Mouse (Mus musculus): Measurements from ENCODE around the gene Efcab14. TPM values are rescaled to one million over a fixed set of nuclear protein-coding genes. Genes with fewer than 3 reads are reported as not detected.
A peak's percentile ranks its signal among the peaks of the same experiment; 100 is the strongest.

The Efcab14 gene
- polyA plus RNA-seq, 1 experiment from 2014 or later, result 26.2 TPM

- ATAC-seq (ENCODE audit: low read depth), result no peak
- no peak overlapping the region for H3K4me2 ChIP-seq (ENCODE audit: low read depth, low read length)
- no peak overlapping the region for H3K4me3 ChIP-seq (ENCODE audit: low read depth, low read length)
- H3K4me1 ChIP-seq (ENCODE audit: control insufficient read depth, insufficient read depth, low read length), result peaks cover 6% of the 10 kb centered on the region
- H3K27ac ChIP-seq (ENCODE audit: low read depth, low read length), result no peak overlapping the region
- H3K36me3 ChIP-seq (ENCODE audit: control insufficient read depth, insufficient read depth, low read length), result no peaks in the 10 kb centered on the region
- WGBS, result 82% methylated on average over 5 of the region's 5 CpGs
- H3K9me3 ChIP-seq (ENCODE audit: control insufficient read depth, low read length), result no peaks in the 10 kb centered on the region
- H3K27me3 ChIP-seq (ENCODE audit: control insufficient read depth, insufficient read depth, low read length), result no peaks in the 10 kb centered on the region
- H3K9ac ChIP-seq (replicated peaks; ENCODE audit: low read depth, low read length), result no peak overlapping the region
These were observed 3.8 kb upstream of the Efcab14 start for GRCm38 (mm10) chr4:115733746-115734145.

GRCm38 (mm10) chr4:115734867-115735266 is 2.7 kb upstream of the Efcab14 start:
- no peak overlapping the region for H3K9ac ChIP-seq (replicated peaks; ENCODE audit: low read depth, low read length)
- H3K36me3 ChIP-seq (ENCODE audit: control insufficient read depth, insufficient read depth, low read length), result no peaks in the 10 kb centered on the region
- no peaks in the 10 kb centered on the region for H3K27me3 ChIP-seq (ENCODE audit: control insufficient read depth, insufficient read depth, low read length)
- H3K27ac ChIP-seq (ENCODE audit: low read depth, low read length), result no peak overlapping the region
- H3K4me2 ChIP-seq (ENCODE audit: low read depth, low read length), result no peak overlapping the region
- 75% methylated on average over 4 of the region's 4 CpGs for WGBS
- peaks cover 12% of the 10 kb centered on the region for H3K4me1 ChIP-seq (ENCODE audit: control insufficient read depth, insufficient read depth, low read length)
- H3K4me3 ChIP-seq (ENCODE audit: low read depth, low read length), result no peak overlapping the region
- ATAC-seq (ENCODE audit: low read depth), result no peak
- H3K9me3 ChIP-seq (ENCODE audit: control insufficient read depth, low read length), result no peaks in the 10 kb centered on the region

- H3K36me3 ChIP-seq (ENCODE audit: control insufficient read depth, insufficient read depth, low read length), result peaks cover under 1% of the 10 kb centered on the region
- WGBS, result 54% methylated on average over 13 of the region's 13 CpGs
- peak overlapping the region; percentile 18; the same call in 1 of the 2 replicates for H3K9ac ChIP-seq (replicated peaks; ENCODE audit: low read depth, low read length)
- no peak for ATAC-seq (ENCODE audit: low read depth)
- H3K4me2 ChIP-seq (ENCODE audit: low read depth, low read length), result peak overlapping the region; percentile 63
- no peaks in the 10 kb centered on the region for H3K9me3 ChIP-seq (ENCODE audit: control insufficient read depth, low read length)
- H3K4me3 ChIP-seq (ENCODE audit: low read depth, low read length), result peak overlapping the region; percentile 50
- H3K4me1 ChIP-seq (ENCODE audit: control insufficient read depth, insufficient read depth, low read length), result peaks cover 12% of the 10 kb centered on the region
- no peaks in the 10 kb centered on the region for H3K27me3 ChIP-seq (ENCODE audit: control insufficient read depth, insufficient read depth, low read length)
- H3K27ac ChIP-seq (ENCODE audit: low read depth, low read length), result no peak overlapping the region
These were observed 989 bp downstream of the Efcab14 start for GRCm38 (mm10) chr4:115738481-115738985.

- Histone ChIP-seq H3K4me2 (ENCODE audit: low read depth, low read length) (no peak overlapping the region), H3K27ac (ENCODE audit: low read depth, low read length) (no peak overlapping the region), H3K27me3 (ENCODE audit: control insufficient read depth, insufficient read depth, low read length) (no peaks in the 10 kb centered on the region), H3K9ac (replicated peaks; ENCODE audit: low read depth, low read length) (no peak overlapping the region), H3K4me3 (ENCODE audit: low read depth, low read length) (no peak overlapping the region), H3K4me1 (ENCODE audit: control insufficient read depth, insufficient read depth, low read length) (peaks cover 12% of the 10 kb centered on the region), H3K9me3 (ENCODE audit: control insufficient read depth, low read length) (no peaks in the 10 kb centered on the region), H3K36me3 (ENCODE audit: control insufficient read depth, insufficient read depth, low read length) (peaks cover 4% of the 10 kb centered on the region)
- no peak for ATAC-seq (ENCODE audit: low read depth)
These were observed 5.1 kb downstream of the Efcab14 start for GRCm38 (mm10) chr4:115742658-115743057.

GRCm38 (mm10) chr4:115743096-115743495 is 5.6 kb downstream of the Efcab14 start:
- H3K4me1 ChIP-seq (ENCODE audit: control insufficient read depth, insufficient read depth, low read length), result peaks cover 12% of the 10 kb centered on the region
- H3K27me3 ChIP-seq (ENCODE audit: control insufficient read depth, insufficient read depth, low read length), result no peaks in the 10 kb centered on the region
- H3K9ac ChIP-seq (replicated peaks; ENCODE audit: low read depth, low read length), result no peak overlapping the region
- H3K4me2 ChIP-seq (ENCODE audit: low read depth, low read length), result no peak overlapping the region
- 90% methylated on average over 4 of the region's 4 CpGs for WGBS
- no peak overlapping the region for H3K4me3 ChIP-seq (ENCODE audit: low read depth, low read length)
- ATAC-seq (ENCODE audit: low read depth), result no peak
- H3K9me3 ChIP-seq (ENCODE audit: control insufficient read depth, low read length), result no peaks in the 10 kb centered on the region
- H3K36me3 ChIP-seq (ENCODE audit: control insufficient read depth, insufficient read depth, low read length), result peaks cover 5% of the 10 kb centered on the region
- H3K27ac ChIP-seq (ENCODE audit: low read depth, low read length), result no peak overlapping the region

GRCm38 (mm10) chr4:115748181-115748580 is 10.6 kb downstream of the Efcab14 start:
- H3K36me3 ChIP-seq (ENCODE audit: control insufficient read depth, insufficient read depth, low read length), result peaks cover 14% of the 10 kb centered on the region; the same call in 1 of the 2 replicates
- H3K4me2 ChIP-seq (ENCODE audit: low read depth, low read length), result no peak overlapping the region
- H3K4me1 ChIP-seq (ENCODE audit: control insufficient read depth, insufficient read depth, low read length), result no peaks in the 10 kb centered on the region
- no peaks in the 10 kb centered on the region for H3K9me3 ChIP-seq (ENCODE audit: control insufficient read depth, low read length)
- no peak overlapping the region for H3K4me3 ChIP-seq (ENCODE audit: low read depth, low read length)
- H3K27ac ChIP-seq (ENCODE audit: low read depth, low read length), result no peak overlapping the region
- WGBS, result 14% methylated on average over 1 of the region's 1 CpGs
- no peak for ATAC-seq (ENCODE audit: low read depth)
- no peaks in the 10 kb centered on the region for H3K27me3 ChIP-seq (ENCODE audit: control insufficient read depth, insufficient read depth, low read length)
- no peak overlapping the region for H3K9ac ChIP-seq (replicated peaks; ENCODE audit: low read depth, low read length)

GRCm38 (mm10) chr4:115749336-115749735 is 11.8 kb downstream of the Efcab14 start:
- Histone ChIP-seq H3K27me3 (ENCODE audit: control insufficient read depth, insufficient read depth, low read length) (no peaks in the 10 kb centered on the region), H3K27ac (ENCODE audit: low read depth, low read length) (no peak overlapping the region), H3K9ac (replicated peaks; ENCODE audit: low read depth, low read length) (no peak overlapping the region), H3K36me3 (ENCODE audit: control insufficient read depth, insufficient read depth, low read length) (peaks cover 13% of the 10 kb centered on the region; the same call in 1 of the 2 replicates), H3K4me1 (ENCODE audit: control insufficient read depth, insufficient read depth, low read length) (no peaks in the 10 kb centered on the region), H3K9me3 (ENCODE audit: control insufficient read depth, low read length) (no peaks in the 10 kb centered on the region), H3K4me3 (ENCODE audit: low read depth, low read length) (no peak overlapping the region), H3K4me2 (ENCODE audit: low read depth, low read length) (no peak overlapping the region)
- 80% methylated on average over 1 of the region's 1 CpGs for WGBS
- ATAC-seq (ENCODE audit: low read depth), result no peak

- H3K36me3 ChIP-seq (ENCODE audit: control insufficient read depth, insufficient read depth, low read length), result peaks cover 4% of the 10 kb centered on the region; the same call in 1 of the 2 replicates
- no peaks in the 10 kb centered on the region for H3K27me3 ChIP-seq (ENCODE audit: control insufficient read depth, insufficient read depth, low read length)
- H3K27ac ChIP-seq (ENCODE audit: low read depth, low read length), result no peak overlapping the region
- no peak overlapping the region for H3K4me2 ChIP-seq (ENCODE audit: low read depth, low read length)
- no peaks in the 10 kb centered on the region for H3K9me3 ChIP-seq (ENCODE audit: control insufficient read depth, low read length)
- no peak for ATAC-seq (ENCODE audit: low read depth)
- no peaks in the 10 kb centered on the region for H3K4me1 ChIP-seq (ENCODE audit: control insufficient read depth, insufficient read depth, low read length)
- WGBS, result 93% methylated on average over 3 of the region's 3 CpGs
- H3K9ac ChIP-seq (replicated peaks; ENCODE audit: low read depth, low read length), result no peak overlapping the region
- no peak overlapping the region for H3K4me3 ChIP-seq (ENCODE audit: low read depth, low read length)
These were observed 16.6 kb downstream of the Efcab14 start for GRCm38 (mm10) chr4:115754101-115754500.

- no peak overlapping the region for H3K4me3 ChIP-seq (ENCODE audit: low read depth, low read length)
- WGBS, result 91% methylated on average over 1 of the region's 1 CpGs
- peaks cover 4% of the 10 kb centered on the region; the same call in 1 of the 2 replicates for H3K36me3 ChIP-seq (ENCODE audit: control insufficient read depth, insufficient read depth, low read length)
- H3K9me3 ChIP-seq (ENCODE audit: control insufficient read depth, low read length), result no peaks in the 10 kb centered on the region
- no peak overlapping the region for H3K4me2 ChIP-seq (ENCODE audit: low read depth, low read length)
- no peak overlapping the region for H3K27ac ChIP-seq (ENCODE audit: low read depth, low read length)
- H3K9ac ChIP-seq (replicated peaks; ENCODE audit: low read depth, low read length), result no peak overlapping the region
- H3K4me1 ChIP-seq (ENCODE audit: control insufficient read depth, insufficient read depth, low read length), result no peaks in the 10 kb centered on the region
- ATAC-seq (ENCODE audit: low read depth), result no peak
- H3K27me3 ChIP-seq (ENCODE audit: control insufficient read depth, insufficient read depth, low read length), result no peaks in the 10 kb centered on the region
These were observed 17.3 kb downstream of the Efcab14 start for GRCm38 (mm10) chr4:115754851-115755250.
